Mouse (Mus musculus) T-helper 1 cell (primary cell): ENCODE results near the gene Tcl1.
"Not testable (repeated sequence)": the region's sequence is repeated elsewhere in the genome, so short reads cannot be mapped to it uniquely, and the experiment has no call there.

Experiments
- in situ Hi-C: fragments of 300-600 bp; cut with MboI, MseI; formaldehyde crosslinking; loops from one replicate; pipeline ENCODE4 v1.15.1; 2025; ENCODE audit warnings: high pct_unique_total_duplicates

Gene Tcl1

DNA sequence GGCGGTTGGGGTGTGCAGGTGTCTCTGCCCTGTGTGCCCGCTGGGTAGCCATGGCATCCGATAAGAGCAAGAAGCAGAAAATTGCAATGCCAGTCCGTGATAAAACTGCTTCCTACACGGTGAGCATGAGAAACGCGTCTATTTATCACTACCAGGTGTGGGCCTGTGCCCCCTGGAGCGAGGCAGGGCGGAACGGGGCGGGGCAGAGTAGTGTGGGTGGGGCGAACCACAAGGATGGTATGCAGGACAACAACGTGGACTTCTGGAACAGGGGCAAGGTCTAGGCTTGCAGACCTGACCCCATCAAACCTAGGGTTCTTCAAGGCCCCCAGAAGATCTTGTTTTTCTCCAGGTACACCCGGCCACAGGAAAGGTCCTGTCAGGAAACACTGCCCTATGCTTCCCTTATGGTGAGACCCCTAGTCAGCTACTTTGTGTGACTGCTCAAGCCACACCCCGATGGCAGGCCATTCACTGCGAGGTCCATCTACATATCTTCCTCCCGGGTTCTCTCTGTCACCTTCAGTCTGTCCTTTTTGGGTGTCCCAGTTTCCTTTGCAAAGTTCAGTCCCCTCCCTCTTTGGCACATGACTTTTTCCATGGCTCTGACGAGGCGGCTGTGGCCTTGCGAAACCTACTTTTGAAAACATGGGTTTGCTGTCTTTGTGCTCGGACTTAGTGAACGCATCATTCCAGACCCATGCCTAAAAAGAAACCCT lies at the start of gene Tcl1:
TSS of gene Tcl1 (minus strand) at position 193 of the 719 bp plus-strand sequence.
- in situ Hi-C loops: no loop called here

- in situ Hi-C loops: no loop called here
Measured at GRCm38 (mm10) chr12:105271016-105271965, 48.7 kb upstream of the Tcl1 start.

- in situ Hi-C loops: no loop called here
Measured at GRCm38 (mm10) chr12:105267076-105267475, 44.5 kb upstream of the Tcl1 start.

- in situ Hi-C loops: no loop called here
Measured at GRCm38 (mm10) chr12:105266096-105266495, 43.5 kb upstream of the Tcl1 start.

- in situ Hi-C loops: no loop called here
Measured at GRCm38 (mm10) chr12:105259221-105259620, 36.6 kb upstream of the Tcl1 start.

GRCm38 (mm10) chr12:105258787-105259186 lies 36.2 kb upstream of the Tcl1 start:
- in situ Hi-C loops: no loop called here

- in situ Hi-C loops: no loop called here
Measured at GRCm38 (mm10) chr12:105253796-105254195, 31.2 kb upstream of the Tcl1 start.

- in situ Hi-C loops: no loop called here
Measured at GRCm38 (mm10) chr12:105248763-105249233, 26.2 kb upstream of the Tcl1 start.

GRCm38 (mm10) chr12:105239060-105239459 lies 16.5 kb upstream of the Tcl1 start:
- in situ Hi-C loops: no loop called here

GRCm38 (mm10) chr12:105235091-105235490 lies 12.5 kb upstream of the Tcl1 start:
- in situ Hi-C loops: no loop called here

- in situ Hi-C loops: no loop called here
Measured at GRCm38 (mm10) chr12:105234362-105234761, 11.8 kb upstream of the Tcl1 start.

- in situ Hi-C loops: no loop called here
Measured at GRCm38 (mm10) chr12:105224621-105225320, 2.2 kb upstream of the Tcl1 start.

GRCm38 (mm10) chr12:105217101-105217760 lies 5.4 kb downstream of the Tcl1 start:
- in situ Hi-C loops: no loop called here

GRCm38 (mm10) chr12:105209231-105209630 lies 13.4 kb downstream of the Tcl1 start:
- in situ Hi-C loops: no loop called here

DNA sequence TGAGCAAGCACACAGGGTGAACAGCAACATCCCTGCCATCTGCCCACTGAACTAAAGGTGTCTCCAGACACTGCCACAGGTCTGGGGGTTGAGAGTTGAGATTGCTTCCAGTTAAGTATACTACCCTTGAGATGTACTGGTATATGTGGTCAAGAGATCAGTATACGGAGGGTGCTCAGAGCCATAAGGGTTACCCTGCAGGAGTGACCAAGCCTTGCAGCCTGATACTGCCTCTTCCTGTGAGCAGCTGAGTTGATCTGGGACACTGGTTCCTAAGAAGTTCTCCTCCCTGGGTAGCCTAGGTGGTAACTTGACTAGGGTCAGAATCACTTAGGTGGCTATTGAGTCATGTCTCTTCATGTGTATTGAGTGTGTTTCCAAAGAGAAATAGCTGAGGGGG lies 14.2 kb downstream of the Tcl1 start:
- in situ Hi-C loops: no loop called here

DNA sequence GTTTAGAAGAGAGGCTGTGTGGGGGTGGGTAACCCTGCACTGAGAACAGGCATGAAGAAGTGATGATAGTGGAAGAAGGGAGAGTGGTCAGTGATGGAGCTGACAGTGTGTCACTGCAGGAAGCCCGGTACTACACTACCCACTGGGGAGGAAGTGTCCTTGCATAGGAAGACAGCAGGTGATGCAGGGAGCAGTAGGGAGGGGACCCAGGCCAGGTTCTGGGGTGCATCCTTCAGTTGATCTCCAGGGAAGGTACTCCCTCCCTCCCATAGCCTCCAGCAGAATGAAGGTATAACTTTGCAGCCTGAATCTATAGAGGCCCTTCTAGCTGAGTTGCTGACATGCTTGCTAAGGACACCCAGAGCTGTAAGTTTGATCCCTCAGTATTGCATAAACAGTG lies 15.5 kb downstream of the Tcl1 start:
- in situ Hi-C loops: no loop called here

- in situ Hi-C loops: not testable (repeated sequence)
Measured at GRCm38 (mm10) chr12:105201657-105202056, 20.9 kb downstream of the Tcl1 start, which contains the start of gene Tcl1b4. Tcl1b4 (plus strand) TSS chr12:105201957.

- in situ Hi-C loops: not testable (repeated sequence)
Measured at GRCm38 (mm10) chr12:105199684-105200497, 22.7 kb downstream of the Tcl1 start.

- in situ Hi-C loops: not testable (repeated sequence)
Measured at GRCm38 (mm10) chr12:105190743-105191142, 31.9 kb downstream of the Tcl1 start, which contains the start of gene Tcl1b3. Tcl1b3 (plus strand) TSS chr12:105191043.

GRCm38 (mm10) chr12:105188980-105189379 lies 33.6 kb downstream of the Tcl1 start:
- in situ Hi-C loops: not testable (repeated sequence)
